Mouse (Mus musculus) liver, adult 10 weeks (tissue): ENCODE data around the gene Syce2. TPM values are rescaled to one million over a fixed set of nuclear protein-coding genes. Genes with fewer than 3 reads are reported as not detected.

ENCODE experiments used
- polyA plus RNA-seq: library from polyadenylated mRNA; stranded (reverse); fragments of 350-450 nt; fragmentation: Illumina TruSeq; extraction: RNeasy Lipid Tissue Mini Kit (QIAGEN cat#74804); gene quantifications from one replicate; pipeline ENCODE4 v1.2.3, GENCODE M21; 2014; ENCODE audit warnings: low read depth, low replicate concordance

Syce2 gene
- polyA plus RNA-seq, result 1.8 TPM

DNA sequence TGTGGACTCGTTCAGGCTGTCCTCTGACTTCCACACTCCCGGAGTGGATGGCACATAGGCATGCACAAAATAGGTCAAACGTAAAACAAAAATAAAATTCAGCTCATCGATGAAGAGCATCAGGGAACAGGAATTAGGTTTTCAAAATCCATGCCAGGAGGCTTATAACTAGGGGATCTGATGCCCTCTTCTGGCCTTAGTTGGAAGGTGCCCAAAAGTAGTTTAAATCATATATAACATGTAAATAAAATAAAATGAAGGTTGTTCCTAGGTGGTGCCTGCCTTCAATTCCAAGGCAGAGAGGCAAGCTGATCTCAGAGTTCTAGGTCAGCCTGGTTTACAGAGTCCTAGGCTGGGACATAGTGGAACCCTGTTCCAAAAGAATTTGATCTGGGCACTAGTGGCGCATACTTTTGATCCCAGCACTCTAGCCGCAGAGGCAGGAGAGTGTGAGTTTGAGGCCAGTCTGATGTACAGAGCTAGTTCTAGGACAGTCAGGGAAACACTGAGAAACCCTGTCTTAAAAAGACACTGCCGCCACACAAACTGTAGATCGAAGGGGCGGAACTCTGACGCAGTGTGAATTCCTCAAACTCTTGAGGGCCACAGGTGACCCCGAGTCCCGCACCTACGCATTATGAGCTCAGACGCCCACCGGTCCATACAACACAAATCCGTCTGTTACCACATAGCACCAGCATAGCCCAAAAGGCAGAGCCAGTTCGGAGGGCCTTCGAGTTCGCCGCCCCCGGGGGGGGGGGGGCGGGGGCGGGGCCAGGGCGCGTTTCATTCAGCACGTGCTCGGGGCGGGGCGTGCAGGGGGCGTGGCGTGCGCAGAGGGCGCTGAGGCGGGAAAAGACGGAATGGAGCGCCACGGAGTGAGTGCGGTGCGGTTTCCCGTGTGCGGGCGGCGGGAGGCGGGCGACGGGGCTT lies at the start of gene Syce2:
TSS of gene Syce2 (plus strand) at position 736 of the 933 bp plus-strand sequence.

DNA sequence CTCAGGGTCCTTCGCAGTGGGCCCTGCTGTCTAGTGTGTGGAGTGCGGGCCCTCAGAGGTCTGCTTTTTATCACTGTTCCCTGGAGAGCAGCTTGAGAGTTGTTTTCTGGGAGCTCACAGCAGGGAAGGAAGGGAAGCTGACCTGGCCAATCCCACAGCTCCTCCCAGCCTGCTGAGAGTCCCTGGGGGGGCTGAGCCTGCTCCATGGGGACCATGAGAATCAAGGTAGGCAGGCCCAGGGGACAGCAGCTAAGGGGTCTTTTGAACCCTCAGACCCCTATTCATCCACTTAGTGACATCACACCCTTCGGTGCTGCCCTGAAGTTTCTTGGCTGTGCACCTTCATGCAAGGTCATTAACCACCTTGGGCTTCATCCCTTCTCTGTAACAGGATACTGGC lies 49.2 kb upstream of the Syce2 start, which contains the start of gene Dand5:
TSS of gene Dand5 (minus strand) at position 101 of the 400 bp plus-strand sequence.

DNA sequence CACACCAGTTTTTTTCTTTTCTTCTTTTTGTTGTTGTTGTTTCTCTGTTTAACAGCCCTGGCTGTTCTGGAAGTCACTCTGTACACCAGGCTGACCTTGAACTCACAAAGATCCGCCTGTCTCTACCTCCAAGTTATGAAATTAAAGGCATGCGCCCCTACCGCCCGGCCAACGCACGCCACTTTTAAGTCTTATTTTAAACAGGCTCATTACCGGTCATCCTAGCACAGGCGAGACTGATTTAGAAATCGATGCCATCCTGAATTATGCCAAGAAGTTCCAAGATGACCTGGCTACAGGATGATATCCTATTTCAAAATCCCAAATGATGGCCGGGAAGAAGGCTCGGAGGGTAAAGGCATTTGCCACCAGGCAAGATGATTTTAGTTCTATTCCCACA lies 40.4 kb upstream of the Syce2 start, which contains the start of gene Gadd45gip1:
TSS of gene Gadd45gip1 (plus strand) at position 33 of the 400 bp plus-strand sequence.

DNA sequence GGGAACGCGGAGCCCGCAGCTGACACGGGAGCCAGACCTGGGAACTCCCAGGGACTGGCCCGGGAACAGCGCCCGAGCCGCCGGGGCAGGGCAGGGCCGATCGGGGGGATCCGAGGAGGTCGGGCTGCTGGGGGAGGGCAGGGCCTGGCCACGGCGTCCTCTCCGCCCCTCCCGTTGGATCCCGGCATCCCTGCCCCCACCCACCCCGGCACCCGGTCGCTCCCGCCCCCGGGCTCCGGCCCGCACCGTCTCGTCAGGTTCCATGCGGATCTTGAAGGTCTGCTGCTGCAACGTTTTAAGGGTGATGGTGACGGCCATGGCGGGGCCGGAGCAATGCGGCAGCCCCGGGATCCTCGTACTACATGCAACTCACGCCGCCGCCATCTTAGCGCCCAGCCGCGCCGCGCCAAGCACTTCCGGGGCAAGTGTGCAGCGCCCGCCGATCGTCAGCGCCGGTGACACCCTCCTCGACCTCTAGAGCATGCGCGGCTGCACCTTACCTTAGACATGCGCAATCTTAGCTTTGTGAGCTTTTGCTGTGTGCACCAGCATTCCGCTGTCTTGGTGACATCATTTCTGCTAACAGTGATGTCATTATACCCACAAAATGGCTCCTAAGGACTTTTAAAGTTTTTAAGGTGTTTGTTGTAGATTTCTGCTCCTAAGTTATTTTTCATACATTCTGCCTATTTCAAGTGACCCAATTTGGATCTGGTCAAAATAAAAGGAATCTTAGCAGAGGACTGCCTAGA lies 31.5 kb upstream of the Syce2 start, which contains the start of gene Rad23a:
TSS of gene Rad23a (minus strand) at position 418 of the 752 bp plus-strand sequence.

DNA sequence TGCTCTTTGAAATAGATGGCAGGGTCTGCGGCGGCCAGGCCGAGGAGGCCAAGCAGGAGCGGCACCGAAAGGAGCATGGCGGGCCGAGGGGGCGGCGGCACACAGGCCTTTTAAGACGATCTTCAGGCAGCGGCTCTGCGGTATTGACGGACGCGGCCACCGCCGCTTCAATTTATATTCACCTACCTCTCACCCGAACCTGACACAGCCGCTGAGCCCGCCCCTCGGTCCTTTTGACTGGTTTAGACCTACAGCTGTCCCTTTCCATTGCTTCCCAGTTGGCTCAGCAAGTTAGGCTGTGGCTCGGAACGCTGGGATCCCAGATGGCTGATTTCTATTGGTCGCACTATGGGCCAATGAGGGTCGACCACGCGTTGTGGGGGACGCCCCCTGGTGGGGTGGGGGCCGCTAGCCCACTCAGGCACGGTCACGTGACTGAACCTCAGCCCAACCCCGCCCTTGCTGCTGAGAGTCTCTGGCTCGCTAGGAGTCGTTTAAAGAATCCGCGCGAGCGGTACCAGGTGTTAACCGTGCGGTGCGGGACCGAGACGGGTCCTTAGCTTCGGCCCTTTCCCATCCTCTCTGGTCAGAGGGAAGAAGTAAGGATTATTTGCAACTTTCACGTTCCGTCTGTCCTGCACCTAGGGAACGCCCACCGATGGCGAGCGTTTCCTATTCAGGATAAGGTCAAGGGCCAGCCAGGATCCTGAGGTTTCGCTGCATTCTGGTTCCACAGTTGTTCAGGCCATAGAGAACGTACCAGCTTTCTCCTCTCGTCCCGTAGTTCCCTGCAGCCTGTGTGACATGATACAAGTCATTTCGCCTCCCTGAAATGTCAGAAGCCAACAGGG lies 25.0 kb upstream of the Syce2 start, which contains the start of gene Calr:
TSS of gene Calr (minus strand) at position 213 of the 851 bp plus-strand sequence.

DNA sequence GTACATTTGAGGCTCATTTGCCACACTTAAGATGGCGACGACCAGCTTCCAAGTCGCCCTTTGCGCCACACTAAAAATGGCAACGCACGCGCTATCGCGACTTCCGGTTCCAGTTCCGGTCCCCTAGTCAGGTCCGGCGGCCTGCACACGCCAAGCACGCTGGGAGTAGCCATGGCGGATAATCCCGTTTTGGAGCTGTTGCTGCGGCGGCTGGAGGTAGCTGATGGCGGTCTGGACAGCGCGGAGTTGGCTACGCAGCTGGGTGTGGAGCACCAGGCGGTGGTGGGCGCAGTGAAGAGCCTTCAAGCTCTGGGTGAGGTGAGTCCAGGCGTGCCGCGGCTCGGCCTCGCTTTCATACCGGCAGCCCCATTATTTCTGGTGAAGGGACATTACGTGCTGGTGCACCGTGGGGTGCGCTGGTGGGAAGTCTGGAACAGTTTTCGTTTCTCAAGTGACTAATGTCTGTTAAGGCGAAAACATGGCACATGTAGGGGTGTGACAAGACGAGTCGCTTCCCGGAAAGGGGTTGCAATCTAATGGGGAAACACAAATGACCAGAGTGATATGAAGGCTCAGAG lies 15.0 kb upstream of the Syce2 start, which contains the start of gene Farsa:
TSS of gene Farsa (plus strand) at position 126 of the 578 bp plus-strand sequence.

DNA sequence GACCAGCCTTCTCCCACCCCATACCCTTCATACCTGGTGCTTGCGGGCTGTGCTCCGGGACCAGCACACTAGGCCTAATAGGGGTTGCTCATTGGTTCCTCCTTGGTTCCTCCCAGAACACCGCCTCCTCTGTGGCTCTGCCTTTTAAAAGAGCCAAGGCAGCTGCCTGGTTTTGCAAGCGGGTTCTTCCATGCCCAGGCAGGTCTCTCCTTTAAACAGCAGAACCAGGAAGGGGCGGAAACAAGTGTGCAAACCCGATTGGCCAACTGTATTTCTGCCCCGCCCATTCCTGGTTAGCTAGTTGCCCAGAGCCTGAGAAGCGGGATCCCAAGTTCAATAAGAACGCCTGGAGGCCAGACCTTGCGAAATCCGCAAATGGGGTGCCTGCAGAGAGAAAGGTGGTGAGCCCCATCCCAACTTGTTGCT lies 21.8 kb downstream of the Syce2 start, which contains the start of gene Gcdh:
TSS of gene Gcdh (minus strand) at position 213 of the 426 bp plus-strand sequence.

DNA sequence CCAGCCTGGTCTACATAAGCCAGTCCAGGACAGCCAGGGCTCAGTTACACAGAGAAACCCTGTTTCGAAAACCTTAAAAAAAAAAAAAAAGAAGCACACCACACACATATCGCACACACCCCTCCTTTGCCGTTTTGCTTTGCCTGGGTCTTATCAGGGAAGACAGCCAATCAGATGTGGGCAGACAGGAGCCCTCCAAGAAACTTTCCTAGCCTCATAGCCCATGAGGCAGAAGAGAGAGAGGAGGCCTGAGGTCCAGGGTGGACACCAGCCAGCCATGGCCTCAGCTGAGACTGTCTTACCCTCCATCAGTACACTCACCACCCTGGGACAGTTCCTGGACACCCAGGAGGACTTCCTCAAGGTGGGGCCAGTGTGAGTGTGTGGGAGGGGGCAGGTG lies 29.8 kb downstream of the Syce2 start, which contains the start of gene Klf1:
TSS of gene Klf1 (plus strand) at position 177 of the 400 bp plus-strand sequence.

DNA sequence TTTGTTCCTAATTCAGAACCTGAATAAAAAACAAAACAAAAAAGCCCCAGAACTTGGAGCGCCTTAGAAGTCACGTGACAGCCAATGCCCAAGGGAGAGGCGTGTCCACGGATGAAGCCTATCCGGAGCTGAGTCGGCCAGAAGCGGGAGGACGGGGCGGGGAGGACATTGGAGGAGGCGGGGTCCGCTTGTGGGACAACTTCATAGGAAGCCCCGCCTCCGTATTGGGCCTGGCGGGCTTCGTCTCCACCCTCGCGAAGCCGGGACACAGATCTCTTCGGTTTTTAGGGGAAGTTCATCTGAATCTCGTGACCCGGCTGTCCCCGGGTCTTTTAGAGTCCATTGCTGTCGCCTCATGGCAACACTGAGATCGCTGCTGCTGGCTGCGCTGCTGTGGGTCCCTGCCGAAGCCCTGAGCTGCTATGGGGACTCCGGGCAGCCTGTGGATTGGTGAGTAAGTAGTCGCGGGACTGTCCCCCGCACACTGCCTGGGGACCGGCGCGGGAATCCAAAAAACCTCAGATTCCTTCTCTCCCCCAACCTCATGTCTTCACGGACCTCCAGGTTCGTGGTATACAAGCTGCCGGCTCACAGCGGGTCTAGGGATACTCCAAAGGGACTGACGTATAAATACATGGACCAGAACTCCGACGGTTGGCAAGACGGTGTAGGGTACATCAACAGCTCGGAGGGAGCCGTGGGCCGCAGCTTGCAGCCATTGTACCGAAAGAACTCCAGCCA lies 36.7 kb downstream of the Syce2 start, which contains the start of gene Dnase2a:
TSS of gene Dnase2a (plus strand) at position 140 of the 741 bp plus-strand sequence.

DNA sequence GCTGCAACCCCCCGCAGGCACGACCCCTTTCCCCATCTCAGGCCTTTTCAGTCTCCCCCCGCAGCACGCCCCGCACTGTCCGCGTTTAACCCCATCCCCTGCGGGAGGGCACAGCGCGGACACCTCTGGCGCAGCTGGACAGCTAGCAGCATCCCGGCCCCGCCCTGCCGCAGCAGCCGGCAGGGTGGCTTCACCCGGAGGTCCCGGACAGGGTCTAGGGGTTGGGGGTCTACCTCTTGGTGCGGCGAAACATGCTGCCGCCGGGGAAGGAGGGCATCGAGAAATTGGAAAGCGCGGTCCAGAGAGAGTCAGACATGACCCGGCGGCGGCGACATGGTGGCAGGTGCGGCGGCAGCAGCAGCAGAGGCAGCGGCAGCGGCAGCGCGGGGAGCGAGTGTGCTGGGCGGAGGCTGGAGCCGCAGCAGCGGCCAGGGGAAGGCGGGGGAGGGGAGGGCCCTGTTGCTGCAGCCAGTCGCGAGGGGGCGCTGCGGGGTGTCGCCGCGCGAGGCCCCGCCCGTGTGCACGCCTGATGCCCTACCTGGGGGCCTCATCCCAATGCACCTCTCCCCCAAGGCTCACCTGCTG lies 65.1 kb downstream of the Syce2 start, which contains the start of gene Mast1:
TSS of gene Mast1 (minus strand) at position 398 of the 585 bp plus-strand sequence.

Other genes starting within 250 kb of the Syce2 start
- 2.0 TPM for gene Ier2, start 209.3 kb upstream of the Syce2 start, polyA plus RNA-seq
- gene Trmt1, start 185.8 kb upstream of the Syce2 start, polyA plus RNA-seq, result 6.6 TPM
- gene Nacc1, start 184.2 kb upstream of the Syce2 start, polyA plus RNA-seq, result 1.3 TPM
- gene Lyl1, start 170.7 kb upstream of the Syce2 start, polyA plus RNA-seq, result not detected
- not detected for gene G430095P16Rik, start 149.1 kb upstream of the Syce2 start, polyA plus RNA-seq
- gene Nfix, start 71.8 kb upstream of the Syce2 start, polyA plus RNA-seq, result 13.6 TPM
- 1.3 TPM for gene Dand5, start 49.3 kb upstream of the Syce2 start, polyA plus RNA-seq
- 0.74 TPM for gene Gadd45gip1, start 40.6 kb upstream of the Syce2 start, polyA plus RNA-seq
- gene Rad23a, start 31.4 kb upstream of the Syce2 start, polyA plus RNA-seq, result 9.8 TPM
- gene Calr, start 25.2 kb upstream of the Syce2 start, polyA plus RNA-seq, result 778 TPM
- gene Farsa, start 15.1 kb upstream of the Syce2 start, polyA plus RNA-seq, result 2.9 TPM
- gene Gcdh, start 21.8 kb downstream of the Syce2 start, polyA plus RNA-seq, result 511 TPM
- gene Klf1, start 29.8 kb downstream of the Syce2 start, polyA plus RNA-seq, result 1.0 TPM
- 9.4 TPM for gene Dnase2a, start 36.4 kb downstream of the Syce2 start, polyA plus RNA-seq
- not detected for gene Mast1, start 65.2 kb downstream of the Syce2 start, polyA plus RNA-seq
- not detected for gene Rtbdn, start 74.9 kb downstream of the Syce2 start, polyA plus RNA-seq
- gene Gm49661, start 97.3 kb downstream of the Syce2 start, polyA plus RNA-seq, result not detected
- gene Prdx2, start 97.5 kb downstream of the Syce2 start, polyA plus RNA-seq, result 42.1 TPM
- gene Rnaseh2a, start 97.7 kb downstream of the Syce2 start, polyA plus RNA-seq, result 2.5 TPM
- gene Junb, start 106.6 kb downstream of the Syce2 start, polyA plus RNA-seq, result 0.50 TPM
- gene Hook2, start 118.5 kb downstream of the Syce2 start, polyA plus RNA-seq, result 4.8 TPM
- not detected for gene Best2, start 142.4 kb downstream of the Syce2 start, polyA plus RNA-seq
- gene Asna1, start 153.2 kb downstream of the Syce2 start, polyA plus RNA-seq, result 7.6 TPM
- 16.7 TPM for gene Trir, start 154.7 kb downstream of the Syce2 start, polyA plus RNA-seq
- gene Tnpo2, start 164.8 kb downstream of the Syce2 start, polyA plus RNA-seq, result 5.4 TPM
- 2.5 TPM for gene Fbxw9, start 187.9 kb downstream of the Syce2 start, polyA plus RNA-seq
- gene Gm5741, start 195.9 kb downstream of the Syce2 start, polyA plus RNA-seq, result not detected
- 7.5 TPM for gene Dhps, start 199.6 kb downstream of the Syce2 start, polyA plus RNA-seq
- gene Wdr83os, start 208.6 kb downstream of the Syce2 start, polyA plus RNA-seq, result 11.6 TPM
- gene Wdr83, start 209.2 kb downstream of the Syce2 start, polyA plus RNA-seq, result 2.8 TPM
- 12.2 TPM for gene Man2b1, start 211.2 kb downstream of the Syce2 start, polyA plus RNA-seq